Mouse (Mus musculus): ENCODE measurements around the gene Ano9. TPM values are rescaled to one million over a fixed set of nuclear protein-coding genes. Genes with fewer than 3 reads are reported as not detected.

The Ano9 gene
- 0.08 TPM in 1 of 2 replicates, not detected in the other for total RNA-seq (2012; rRNA removed)
- polyA plus RNA-seq (2012; ENCODE audit: insufficient read depth in 1 of 2, insufficient read length in 2 of 2, low read depth in 1 of 2, low replicate concordance in 2 of 2, missing spikeins in 1 of 2) = under 1 TPM in 1 of 2 experiments, not detected in 1; 0.03 TPM

DNA sequence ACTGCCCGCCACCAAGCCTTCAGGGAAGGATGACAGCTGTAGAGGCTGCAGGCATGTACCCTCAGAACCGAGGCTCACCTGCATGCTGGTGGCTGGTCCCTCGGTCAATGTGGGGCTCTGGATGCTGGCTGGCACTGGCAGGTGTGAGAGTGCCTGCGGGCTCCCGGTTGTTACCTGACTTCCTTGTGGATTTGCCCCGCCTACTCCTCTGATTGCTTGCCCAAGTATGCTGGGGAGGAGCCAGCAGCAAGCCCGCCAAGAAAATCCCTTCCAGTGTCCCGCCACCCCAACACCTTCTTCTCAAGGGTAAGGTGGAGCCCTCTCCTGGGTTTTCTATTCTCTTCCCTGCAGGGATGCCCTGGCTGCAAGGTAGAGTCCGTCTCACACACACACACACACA, at the start of gene Ano9:
Ano9 (minus strand) TSS at position 171 of the 400 bp plus-strand sequence.
- TF ChIP-seq POLR2AphosphoS5 (IDR thresholded peaks at IDR 0.05; ENCODE audit: borderline replicate concordance, low read depth, low read length) (no peak), POLR2A (IDR thresholded peaks at IDR 0.05; ENCODE audit: control insufficient read depth in 1 of 2, insufficient read depth in 1 of 2, low read depth in 1 of 2, low read length in 2 of 2, poor library complexity in 1 of 2) (no peak), E2F4 (IDR thresholded peaks at IDR 0.05; ENCODE audit: borderline replicate concordance, low read depth, low read length) (no peak), BHLHE40 (IDR thresholded peaks at IDR 0.05; ENCODE audit: borderline replicate concordance, low read depth, low read length) (no peak), TBP (IDR thresholded peaks at IDR 0.05; ENCODE audit: low read depth, low read length) (no peak), MAX (IDR thresholded peaks at IDR 0.05; ENCODE audit: low read length) (no peak), GABPA (IDR thresholded peaks at IDR 0.05; ENCODE audit: low read depth, low read length) (no peak), ZKSCAN1 (IDR thresholded peaks at IDR 0.05; ENCODE audit: low read depth, low read length) (no peak)
- H3K36me3 ChIP-seq (ENCODE audit: control insufficient read depth in 1 of 2, insufficient read depth in 2 of 2, low read length in 2 of 2) = peaks cover 0 to 9% of the 10 kb centered on the region in 2 experiments; a peak in 2 of 4 replicates
- H3K27ac ChIP-seq (ENCODE audit: control insufficient read depth, low read depth, low read length) = no peak within 1 kb of the TSS
- no peaks in the 10 kb centered on the region for H3K79me2 ChIP-seq (ENCODE audit: control insufficient read depth, insufficient read depth, low read length, poor library complexity)
- H3K27me3 ChIP-seq (ENCODE audit: control insufficient read depth in 1 of 2, insufficient read depth in 2 of 2, low read length in 2 of 2) = peaks cover 2 to 7% of the 10 kb centered on the region in 2 experiments; a peak in 2 of 4 replicates
- peaks cover 0 to 9% of the 10 kb centered on the region in 2 experiments; a peak in 2 of 4 replicates for H3K4me1 ChIP-seq (ENCODE audit: control insufficient read depth in 1 of 2, insufficient read depth in 2 of 2, low read length in 2 of 2)
- H3K9ac ChIP-seq (ENCODE audit: control insufficient read depth, low read depth, low read length, poor library complexity, severe bottlenecking) = no peak within 1 kb of the TSS
- no peak within 1 kb of the TSS for H3K4me3 ChIP-seq (ENCODE audit: control insufficient read depth in 1 of 2, insufficient read depth in 1 of 2, low read depth in 2 of 2, low read length in 2 of 2)
- H3K9me3 ChIP-seq (replicated peaks; ENCODE audit: insufficient read depth, low read length) = no peaks in the 10 kb centered on the region
- no peak for DNase-seq (ENCODE audit: low read depth, low spot score)

DNA sequence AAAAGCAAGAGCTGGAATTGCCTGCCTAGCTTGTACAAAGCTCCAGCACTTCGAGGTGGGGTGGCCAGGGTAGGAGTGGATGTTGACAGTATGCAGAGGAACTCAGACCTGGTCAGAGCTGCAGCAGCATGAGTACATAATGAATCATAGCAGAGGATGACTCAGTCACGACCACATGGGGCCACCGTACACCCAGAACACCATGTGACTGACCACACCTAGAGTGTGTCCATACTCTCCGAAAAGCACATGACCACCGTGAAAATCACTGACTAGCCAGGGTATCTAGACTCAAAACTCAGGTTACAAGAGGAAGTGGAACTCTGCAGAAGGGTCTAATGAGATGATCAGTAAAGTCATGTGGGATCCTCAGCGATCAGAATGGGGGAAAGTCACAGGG, 47.2 kb upstream of the Ano9 start:
- H3K27ac ChIP-seq (ENCODE audit: control insufficient read depth, low read depth, low read length) = no peak overlapping the region
- no peak for DNase-seq (ENCODE audit: low read depth, low spot score)
- H3K9ac ChIP-seq (ENCODE audit: control insufficient read depth, low read depth, low read length, poor library complexity, severe bottlenecking) = no peak overlapping the region

DNA sequence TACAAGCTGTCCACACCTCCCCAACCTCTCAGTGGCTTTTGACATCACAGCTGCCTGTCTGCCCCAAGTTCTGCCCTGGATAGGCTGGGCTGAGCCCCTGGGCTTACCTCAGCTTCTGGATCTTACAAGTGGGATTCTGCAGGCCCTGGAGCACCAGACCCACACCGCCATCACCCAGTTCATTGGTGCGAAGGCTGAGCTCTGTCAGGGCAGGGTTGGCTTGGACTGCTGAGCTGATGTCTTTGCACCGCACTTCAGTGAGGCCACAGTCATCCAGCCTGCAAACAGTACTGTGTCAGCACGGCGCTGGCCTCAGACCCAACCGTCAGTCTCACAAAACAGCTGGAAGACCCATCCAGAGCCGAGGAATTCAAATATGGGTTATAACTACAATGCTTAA, 46.8 kb upstream of the Ano9 start:
- DNase-seq (ENCODE audit: low read depth, low spot score) = no peak
- H3K9me3 ChIP-seq (replicated peaks; ENCODE audit: insufficient read depth, low read length) = no peaks in the 10 kb centered on the region
- H3K27ac ChIP-seq (ENCODE audit: control insufficient read depth, low read depth, low read length) = no peak overlapping the region
- TF ChIP-seq GATA1 (IDR thresholded peaks at IDR 0.05; ENCODE audit: low read depth, low read length) = no peak
- no peak for TF ChIP-seq POLR2A (IDR thresholded peaks at IDR 0.05; ENCODE audit: control insufficient read depth in 1 of 2, insufficient read depth in 1 of 2, low read depth in 1 of 2, low read length in 2 of 2, poor library complexity in 1 of 2)
- no peak for TF ChIP-seq CTCF (IDR thresholded peaks at IDR 0.05 in 2 of 3, conservative IDR thresholded peaks at IDR 0.05 in 1 of 3; ENCODE audit: control insufficient read depth in 1 of 3, insufficient read depth in 1 of 3, low read depth in 2 of 3, low read length in 3 of 3, poor library complexity in 1 of 3, severe bottlenecking in 1 of 3)
- TF ChIP-seq TAL1 (IDR thresholded peaks at IDR 0.05; ENCODE audit: low read length) = no peak
- H3K27me3 ChIP-seq (ENCODE audit: control insufficient read depth in 1 of 2, insufficient read depth in 2 of 2, low read length in 2 of 2) = no peaks in the 10 kb centered on the region
- H3K36me3 ChIP-seq (ENCODE audit: control insufficient read depth in 1 of 2, insufficient read depth in 2 of 2, low read length in 2 of 2) = peaks cover 3 to 16% of the 10 kb centered on the region in 2 experiments; a peak in 3 of 4 replicates
- no peak overlapping the region for H3K4me3 ChIP-seq (ENCODE audit: control insufficient read depth in 1 of 2, insufficient read depth in 1 of 2, low read depth in 2 of 2, low read length in 2 of 2)
- H3K9ac ChIP-seq (ENCODE audit: control insufficient read depth, low read depth, low read length, poor library complexity, severe bottlenecking) = no peak overlapping the region
- peaks cover 4% of the 10 kb centered on the region for H3K79me2 ChIP-seq (ENCODE audit: control insufficient read depth, insufficient read depth, low read length, poor library complexity)
- H3K4me1 ChIP-seq (ENCODE audit: control insufficient read depth in 1 of 2, insufficient read depth in 2 of 2, low read length in 2 of 2) = peaks cover 4 to 14% of the 10 kb centered on the region in 2 experiments; a peak in 3 of 4 replicates

More for the DNA sequence above, 47.2 kb upstream of the Ano9 start:
- H3K4me3 ChIP-seq (ENCODE audit: control insufficient read depth in 1 of 2, insufficient read depth in 1 of 2, low read depth in 2 of 2, low read length in 2 of 2) = no peak overlapping the region
- H3K9me3 ChIP-seq (replicated peaks; ENCODE audit: insufficient read depth, low read length) = no peaks in the 10 kb centered on the region
- H3K79me2 ChIP-seq (ENCODE audit: control insufficient read depth, insufficient read depth, low read length, poor library complexity) = peaks cover 4% of the 10 kb centered on the region
- peaks cover 4 to 14% of the 10 kb centered on the region in 2 experiments; a peak in 3 of 4 replicates for H3K4me1 ChIP-seq (ENCODE audit: control insufficient read depth in 1 of 2, insufficient read depth in 2 of 2, low read length in 2 of 2)
- H3K36me3 ChIP-seq (ENCODE audit: control insufficient read depth in 1 of 2, insufficient read depth in 2 of 2, low read length in 2 of 2) = peaks cover 3 to 16% of the 10 kb centered on the region in 2 experiments; a peak in 3 of 4 replicates
- H3K27me3 ChIP-seq (ENCODE audit: control insufficient read depth in 1 of 2, insufficient read depth in 2 of 2, low read length in 2 of 2) = no peaks in the 10 kb centered on the region
- no peak for TF ChIP-seq ETS1 (IDR thresholded peaks at IDR 0.05; ENCODE audit: low read depth, low read length)
- TF ChIP-seq POLR2AphosphoS2 (IDR thresholded peaks at IDR 0.05; ENCODE audit: low read length) = no peak
- TF ChIP-seq SIN3A (IDR thresholded peaks at IDR 0.05; ENCODE audit: low read length) = no peak
- no peak for TF ChIP-seq EP300 (IDR thresholded peaks at IDR 0.05; ENCODE audit: low read depth in 1 of 2, low read length in 2 of 2)
- TF ChIP-seq MAX (IDR thresholded peaks at IDR 0.05; ENCODE audit: low read length) = no peak
- TF ChIP-seq HCFC1 (IDR thresholded peaks at IDR 0.05; ENCODE audit: low read depth, low read length) = no peak
- no peak for TF ChIP-seq ZNF384 (IDR thresholded peaks at IDR 0.05; ENCODE audit: low read depth, low read length)
- TF ChIP-seq CTCF (IDR thresholded peaks at IDR 0.05 in 2 of 3, conservative IDR thresholded peaks at IDR 0.05 in 1 of 3; ENCODE audit: control insufficient read depth in 1 of 3, insufficient read depth in 1 of 3, low read depth in 2 of 3, low read length in 3 of 3, poor library complexity in 1 of 3, severe bottlenecking in 1 of 3) = no peak

Measured in MEL (cell line).